Mouse (Mus musculus) megakaryocyte-erythroid progenitor cell, adult 5-6 weeks (primary cell): ENCODE results near the gene Utp6. TPM values are rescaled to one million over a fixed set of nuclear protein-coding genes. Genes with fewer than 3 reads are reported as not detected.

Experiments used
- ATAC-seq: replicated peaks from 2 replicates; pipeline ENCODE4 v1.8.0; 2016; ENCODE audit warnings: mild to moderate bottlenecking, inconsistent platforms; ENCODE audit not compliant: severe bottlenecking, poor library complexity, low FRiP score, low TSS enrichment
- total RNA-seq, 2 experiments: library from RNA; stranded (forward) in 1 of 2; stranded (reverse) in 1 of 2; fragments of 200-1000, 215-1000 nt in 1 of 2; fragments of >200 nt in 1 of 2; fragmentation: Nextera tagmentation in 1 of 2; gene quantifications; 2 replicates each; pipeline ENCODE4 v1.2.3; 2014 to 2017

Gene Utp6
- total RNA-seq, 2 experiments from 2014 or later, result 47.1 to 148 TPM

DNA sequence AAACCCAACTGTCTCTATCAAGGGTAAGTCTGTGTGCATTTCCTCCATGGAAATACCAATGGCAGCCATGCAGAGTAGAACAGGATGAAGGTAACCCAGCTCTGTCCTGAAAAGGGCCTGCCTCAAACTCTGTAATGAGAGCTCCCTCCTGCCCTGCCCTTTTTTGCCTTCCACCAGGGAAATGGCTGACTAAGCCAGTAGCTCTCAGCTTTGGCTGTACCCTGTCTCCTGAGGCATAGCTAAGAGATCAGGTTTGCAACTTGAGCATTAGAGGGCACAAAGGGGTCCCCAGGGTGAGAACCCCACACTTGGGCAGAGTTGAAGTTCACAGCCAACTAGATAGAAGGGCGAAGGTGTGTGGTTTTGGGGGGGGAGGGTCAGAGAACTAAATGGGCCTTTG, 75.2 kb downstream of the Utp6 start:
- ATAC-seq, result no peak

DNA sequence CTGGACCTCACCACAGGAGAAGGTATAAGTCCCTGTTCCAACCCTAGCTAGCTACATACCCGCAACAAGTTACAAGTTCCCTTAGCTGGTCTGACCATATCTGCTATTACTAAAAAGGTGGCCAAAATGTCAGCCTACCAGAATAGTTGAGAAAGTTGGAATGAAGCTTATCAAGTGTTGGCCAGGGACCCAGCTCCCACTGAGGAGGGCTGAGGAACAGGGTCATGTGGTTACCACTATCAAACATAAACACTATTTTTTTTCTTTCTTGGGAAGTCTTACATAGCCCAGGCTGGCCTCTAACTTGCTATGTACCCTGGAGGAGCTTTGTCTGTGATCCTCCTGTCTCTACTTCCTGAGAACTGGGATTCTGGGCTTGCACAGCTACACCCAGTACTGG, 75.8 kb downstream of the Utp6 start:
- peak; percentile 71 for ATAC-seq

DNA sequence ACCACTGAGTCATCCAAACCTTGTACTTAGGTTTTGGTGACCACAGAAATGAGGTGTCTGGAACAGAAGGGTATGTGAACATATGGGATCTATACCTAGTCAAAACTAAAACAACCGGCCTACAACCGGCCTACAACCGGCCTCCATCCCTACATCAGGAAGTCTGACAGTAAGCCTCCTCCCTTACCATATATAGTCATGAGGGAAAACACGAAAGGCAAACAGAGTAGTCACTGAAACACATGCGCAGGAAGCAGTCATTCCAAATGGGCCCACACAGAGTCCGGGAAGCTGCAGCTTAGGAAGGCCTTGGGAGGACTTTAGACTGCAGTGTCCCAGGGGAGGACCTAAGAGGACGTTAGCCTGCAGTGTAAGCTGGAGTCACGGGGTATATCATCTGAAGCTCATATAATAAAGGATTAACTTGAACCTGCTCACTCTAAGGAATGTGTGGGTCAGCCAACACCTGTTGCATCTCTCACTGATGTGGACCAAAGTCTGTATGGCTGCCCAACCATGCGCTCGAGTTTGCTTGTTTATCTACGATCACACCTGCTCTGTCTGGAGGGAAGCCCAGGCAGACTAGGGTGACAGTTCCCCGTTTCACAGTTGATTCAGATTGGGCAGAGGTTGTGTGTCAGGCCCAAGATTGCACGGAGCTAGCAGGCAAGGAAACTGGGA, 76.3 kb downstream of the Utp6 start:
- peak; percentile 91 for ATAC-seq

DNA sequence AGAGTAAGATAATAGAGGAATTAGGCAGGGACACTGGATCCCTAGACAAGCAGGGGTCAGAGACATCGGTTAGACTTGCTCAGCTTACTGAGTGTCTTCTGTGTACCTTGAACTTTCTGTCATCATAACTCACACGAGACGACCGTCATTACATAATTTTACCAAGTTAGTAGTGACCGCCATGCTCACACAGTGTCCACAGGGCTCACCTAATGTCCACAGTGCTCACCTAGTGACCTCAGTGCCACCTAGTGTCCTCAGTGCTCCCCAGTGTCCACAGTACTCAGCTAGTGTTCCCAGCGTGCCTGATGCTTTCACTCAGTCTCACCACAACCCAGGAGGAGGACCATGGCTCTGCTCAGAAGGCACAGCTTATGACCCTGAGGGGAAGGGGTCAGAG, 77.4 kb downstream of the Utp6 start:
- no peak for ATAC-seq

Other genes starting within 250 kb of the Utp6 start
- 129 and 135 TPM in 2 replicates for gene Suz12, start 30.7 kb upstream of the Utp6 start, total RNA-seq (2014; fragmentation: Nextera tagmentation)
- gene Suz12, start 30.7 kb upstream of the Utp6 start, total RNA-seq (2017), result 104 and 124 TPM in 2 replicates
- gene Crlf3, start 118.6 kb upstream of the Utp6 start, total RNA-seq (2014; fragmentation: Nextera tagmentation), result 28.4 and 42.0 TPM in 2 replicates
- 46.9 and 50.6 TPM in 2 replicates for gene Crlf3, start 118.6 kb upstream of the Utp6 start, total RNA-seq (2017)
- 42.8 and 42.9 TPM in 2 replicates for gene Atad5, start 127.0 kb upstream of the Utp6 start, total RNA-seq (2014; fragmentation: Nextera tagmentation)
- gene Atad5, start 127.0 kb upstream of the Utp6 start, total RNA-seq (2017), result 49.8 and 50.6 TPM in 2 replicates
- 23.4 and 30.9 TPM in 2 replicates for gene Tefm, start 179.8 kb upstream of the Utp6 start, total RNA-seq (2014; fragmentation: Nextera tagmentation)
- 19.0 and 22.6 TPM in 2 replicates for gene Tefm, start 179.8 kb upstream of the Utp6 start, total RNA-seq (2017)
- not detected in 2 replicates for gene Adap2, start 191.7 kb upstream of the Utp6 start, total RNA-seq (2014; fragmentation: Nextera tagmentation)
- gene Adap2, start 191.7 kb upstream of the Utp6 start, total RNA-seq (2017), result 0.23 TPM in 1 of 2 replicates, not detected in the other
- gene Rnf135, start 221.5 kb upstream of the Utp6 start, total RNA-seq (2014; fragmentation: Nextera tagmentation), result 7.1 and 9.1 TPM in 2 replicates
- 5.0 TPM in 2 replicates for gene Rnf135, start 221.5 kb upstream of the Utp6 start, total RNA-seq (2017)
- 44.3 and 65.2 TPM in 2 replicates for gene Rhot1, start 246.6 kb upstream of the Utp6 start, total RNA-seq (2014; fragmentation: Nextera tagmentation)
- gene Rhot1, start 246.6 kb upstream of the Utp6 start, total RNA-seq (2017), result 55.5 and 63.8 TPM in 2 replicates